Mouse (Mus musculus) CH12F3 (cell line): ENCODE measurements around the gene Lrrc61.
"Not testable (repeated sequence)": the region's sequence is repeated elsewhere in the genome, so short reads cannot be mapped to it uniquely, and the experiment has no call there.

Experiments used
- in situ Hi-C: fragments of 300-500 bp; cut with MboI; formaldehyde crosslinking; loops from 2 replicates; pipeline ENCODE4 v1.14.3; 2020; ENCODE audit warnings: low sequenced_read_pairs

Lrrc61 gene

GRCm38 (mm10) chr6:48554280-48555103 is at the start of gene Lrrc61:
Gene Lrrc61, plus strand, starts transcription at chr6:48554796.
- in situ Hi-C loops: no loop called here

GRCm38 (mm10) chr6:48508087-48508486 is 46.5 kb upstream of the Lrrc61 start:
- in situ Hi-C loops: no loop called here

GRCm38 (mm10) chr6:48510426-48510825 is 44.2 kb upstream of the Lrrc61 start:
- in situ Hi-C loops: no loop called here

- in situ Hi-C loops: no loop called here
These were observed 42.7 kb upstream of the Lrrc61 start for GRCm38 (mm10) chr6:48511861-48512260.

- in situ Hi-C loops: not testable (repeated sequence)
These were observed 29.7 kb upstream of the Lrrc61 start for GRCm38 (mm10) chr6:48524882-48525281.

GRCm38 (mm10) chr6:48527901-48528300 is 26.7 kb upstream of the Lrrc61 start:
- in situ Hi-C loops: no loop called here

GRCm38 (mm10) chr6:48529261-48529660 is 25.3 kb upstream of the Lrrc61 start:
- in situ Hi-C loops: no loop called here

- in situ Hi-C loops: no loop called here
These were observed 24.6 kb upstream of the Lrrc61 start for GRCm38 (mm10) chr6:48529871-48530440.

GRCm38 (mm10) chr6:48530862-48531261 is 23.7 kb upstream of the Lrrc61 start:
- in situ Hi-C loops: no loop called here

GRCm38 (mm10) chr6:48533475-48533874 is 21.1 kb upstream of the Lrrc61 start:
- in situ Hi-C loops: no loop called here

- in situ Hi-C loops: no loop called here
These were observed 19.7 kb upstream of the Lrrc61 start for GRCm38 (mm10) chr6:48534913-48535312.

- in situ Hi-C loops: no loop called here
These were observed 18.5 kb upstream of the Lrrc61 start for GRCm38 (mm10) chr6:48536091-48536490.

- in situ Hi-C loops: no loop called here
These were observed 17.3 kb upstream of the Lrrc61 start, which contains the start of gene Atp6v0e2 for GRCm38 (mm10) chr6:48537105-48537954. Gene Atp6v0e2, plus strand, starts transcription at chr6:48537615.

- in situ Hi-C loops: no loop called here
These were observed 15.5 kb upstream of the Lrrc61 start for GRCm38 (mm10) chr6:48538841-48539737.

GRCm38 (mm10) chr6:48539860-48540259 is 14.7 kb upstream of the Lrrc61 start:
- in situ Hi-C loops: no loop called here

- in situ Hi-C loops: no loop called here
These were observed 13.9 kb upstream of the Lrrc61 start for GRCm38 (mm10) chr6:48540721-48541120.

- in situ Hi-C loops: no loop called here
These were observed 12.8 kb upstream of the Lrrc61 start for GRCm38 (mm10) chr6:48541560-48542450.

- in situ Hi-C loops: no loop called here
These were observed 12.0 kb upstream of the Lrrc61 start for GRCm38 (mm10) chr6:48542631-48543030.

GRCm38 (mm10) chr6:48545251-48545650 is 9.3 kb upstream of the Lrrc61 start:
- in situ Hi-C loops: no loop called here
